Mouse (Mus musculus): ENCODE measurements around the gene Entpd6. TPM values are rescaled to one million over a fixed set of nuclear protein-coding genes. Genes with fewer than 3 reads are reported as not detected.

The Entpd6 gene
- polyA plus RNA-seq, 1 experiment from 2014 or later = 32.6 TPM

GRCm38 (mm10) chr2:150765619-150766018 lies 16.8 kb downstream of the Entpd6 start:
- Histone ChIP-seq H3K9ac (no peak overlapping the region), H3K4me1 (no peaks in the 10 kb centered on the region), H3K4me3 (no peak overlapping the region), H3K9me3 (no peaks in the 10 kb centered on the region), H3K4me2 (replicated peaks) (no peak overlapping the region), H3K36me3 (peaks cover 36% of the 10 kb centered on the region), H3K27ac (no peak overlapping the region), H3K27me3 (no peaks in the 10 kb centered on the region)
- ATAC-seq (ENCODE audit: insufficient number of reproducible peaks, insufficient read depth, low FRiP score, low TSS enrichment) = no peak
- WGBS = 46% methylated on average over 2 of the region's 2 CpGs

DNA sequence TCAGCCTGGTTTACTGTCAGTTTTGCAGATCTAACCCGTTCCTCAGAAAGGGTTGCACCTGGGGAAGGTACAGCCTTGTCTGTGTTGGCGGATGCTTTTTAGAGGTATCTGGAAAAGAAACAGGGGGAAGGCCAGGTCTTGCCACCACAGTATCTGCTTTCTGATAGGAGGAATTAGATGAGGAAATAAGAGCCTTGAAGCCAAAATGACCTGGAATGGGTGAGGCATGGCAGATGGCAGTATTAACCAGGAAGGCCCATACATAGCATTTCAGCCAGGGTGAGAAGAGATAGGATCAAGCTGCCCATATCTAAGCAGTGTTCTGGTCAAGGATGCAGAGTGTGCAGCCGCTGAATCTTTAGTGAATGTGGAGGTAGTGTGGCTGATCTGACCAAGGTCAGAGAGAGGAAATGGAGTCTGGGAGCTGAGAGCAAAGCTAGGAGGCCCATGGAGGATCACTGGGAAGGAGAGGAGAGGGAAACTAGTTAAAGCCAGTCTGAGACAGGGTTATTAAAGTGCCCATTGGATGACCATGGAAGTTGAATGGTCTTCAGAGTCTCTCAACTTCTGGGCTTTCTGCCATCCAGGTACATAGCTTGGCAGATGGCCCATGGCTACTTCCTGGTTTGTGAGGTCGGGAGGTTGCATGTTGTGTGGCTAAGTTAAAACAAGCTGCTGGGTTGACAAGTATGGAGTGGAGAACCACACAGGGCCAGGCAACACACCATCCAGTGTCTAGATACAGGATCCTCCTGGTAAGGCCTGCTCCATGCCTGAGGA lies 17.4 kb downstream of the Entpd6 start:
- Histone ChIP-seq H3K4me2 (replicated peaks) (no peak overlapping the region), H3K4me1 (peaks cover 5% of the 10 kb centered on the region; the same call in 1 of the 2 replicates), H3K4me3 (no peak overlapping the region), H3K36me3 (peaks cover 34% of the 10 kb centered on the region), H3K9me3 (no peaks in the 10 kb centered on the region), H3K27ac (no peak overlapping the region), H3K27me3 (no peaks in the 10 kb centered on the region), H3K9ac (no peak overlapping the region)
- ATAC-seq (ENCODE audit: insufficient number of reproducible peaks, insufficient read depth, low FRiP score, low TSS enrichment) = no peak
- WGBS = 87% methylated on average over 4 of the region's 4 CpGs

GRCm38 (mm10) chr2:150768678-150769077 lies 19.8 kb downstream of the Entpd6 start:
- H3K4me1 ChIP-seq = peaks cover 5% of the 10 kb centered on the region; the same call in 1 of the 2 replicates
- H3K36me3 ChIP-seq = peaks cover 24% of the 10 kb centered on the region
- no peak overlapping the region for H3K9ac ChIP-seq
- no peak overlapping the region for H3K4me2 ChIP-seq (replicated peaks)
- H3K4me3 ChIP-seq = no peak overlapping the region
- no peak for ATAC-seq (ENCODE audit: insufficient number of reproducible peaks, insufficient read depth, low FRiP score, low TSS enrichment)
- 85% methylated on average over 1 of the region's 1 CpGs for WGBS
- H3K27ac ChIP-seq = no peak overlapping the region
- H3K27me3 ChIP-seq = no peaks in the 10 kb centered on the region
- H3K9me3 ChIP-seq = no peaks in the 10 kb centered on the region

DNA sequence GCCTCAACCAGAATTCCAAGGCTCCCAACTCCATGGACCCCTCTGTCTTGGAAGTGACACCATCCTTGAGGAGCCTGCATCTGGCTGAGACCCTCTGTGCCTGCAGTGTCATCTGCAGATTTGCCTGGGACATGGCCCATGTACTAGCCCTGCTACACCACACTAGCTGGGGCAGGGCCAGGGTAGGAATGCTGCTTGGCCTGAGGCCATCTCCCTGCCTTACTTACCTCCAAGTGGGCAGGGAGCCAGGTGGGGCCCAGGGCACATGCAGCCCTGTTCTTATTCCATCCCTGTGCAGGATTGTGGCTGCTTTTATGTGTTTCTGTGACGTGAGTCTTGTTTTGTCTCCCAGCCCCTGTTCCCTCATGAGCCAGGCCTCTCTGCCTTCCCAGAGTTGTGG lies 21.9 kb downstream of the Entpd6 start:
- Histone ChIP-seq H3K9me3 (no peaks in the 10 kb centered on the region), H3K4me2 (replicated peaks) (no peak overlapping the region), H3K4me1 (peaks cover 5% of the 10 kb centered on the region; the same call in 1 of the 2 replicates), H3K4me3 (no peak overlapping the region), H3K27ac (peak overlapping the region; percentile 55), H3K36me3 (peaks cover 24% of the 10 kb centered on the region), H3K27me3 (no peaks in the 10 kb centered on the region), H3K9ac (no peak overlapping the region)
- WGBS = 52% methylated on average over 1 of the region's 1 CpGs
- peak; percentile 83 for ATAC-seq (ENCODE audit: insufficient number of reproducible peaks, insufficient read depth, low FRiP score, low TSS enrichment)

GRCm38 (mm10) chr2:150771169-150771568 lies 22.3 kb downstream of the Entpd6 start:
- no peak overlapping the region for H3K9ac ChIP-seq
- ATAC-seq (ENCODE audit: insufficient number of reproducible peaks, insufficient read depth, low FRiP score, low TSS enrichment) = no peak
- H3K9me3 ChIP-seq = no peaks in the 10 kb centered on the region
- H3K27ac ChIP-seq = peak overlapping the region; percentile 55
- H3K4me1 ChIP-seq = peaks cover 5% of the 10 kb centered on the region; the same call in 1 of the 2 replicates
- H3K36me3 ChIP-seq = peaks cover 24% of the 10 kb centered on the region
- no peak overlapping the region for H3K4me3 ChIP-seq
- 83% methylated on average over 6 of the region's 6 CpGs for WGBS
- no peak overlapping the region for H3K4me2 ChIP-seq (replicated peaks)
- no peaks in the 10 kb centered on the region for H3K27me3 ChIP-seq

- Histone ChIP-seq H3K9me3 (no peaks in the 10 kb centered on the region), H3K4me3 (no peak overlapping the region), H3K36me3 (peaks cover 20% of the 10 kb centered on the region), H3K4me2 (replicated peaks) (no peak overlapping the region), H3K27ac (no peak overlapping the region), H3K27me3 (no peaks in the 10 kb centered on the region), H3K9ac (no peak overlapping the region), H3K4me1 (peaks cover 5% of the 10 kb centered on the region; the same call in 1 of the 2 replicates)
- ATAC-seq (ENCODE audit: insufficient number of reproducible peaks, insufficient read depth, low FRiP score, low TSS enrichment) = no peak
- 88% methylated on average over 8 of the region's 8 CpGs for WGBS
Measured at GRCm38 (mm10) chr2:150771996-150772395, 23.2 kb downstream of the Entpd6 start.

DNA sequence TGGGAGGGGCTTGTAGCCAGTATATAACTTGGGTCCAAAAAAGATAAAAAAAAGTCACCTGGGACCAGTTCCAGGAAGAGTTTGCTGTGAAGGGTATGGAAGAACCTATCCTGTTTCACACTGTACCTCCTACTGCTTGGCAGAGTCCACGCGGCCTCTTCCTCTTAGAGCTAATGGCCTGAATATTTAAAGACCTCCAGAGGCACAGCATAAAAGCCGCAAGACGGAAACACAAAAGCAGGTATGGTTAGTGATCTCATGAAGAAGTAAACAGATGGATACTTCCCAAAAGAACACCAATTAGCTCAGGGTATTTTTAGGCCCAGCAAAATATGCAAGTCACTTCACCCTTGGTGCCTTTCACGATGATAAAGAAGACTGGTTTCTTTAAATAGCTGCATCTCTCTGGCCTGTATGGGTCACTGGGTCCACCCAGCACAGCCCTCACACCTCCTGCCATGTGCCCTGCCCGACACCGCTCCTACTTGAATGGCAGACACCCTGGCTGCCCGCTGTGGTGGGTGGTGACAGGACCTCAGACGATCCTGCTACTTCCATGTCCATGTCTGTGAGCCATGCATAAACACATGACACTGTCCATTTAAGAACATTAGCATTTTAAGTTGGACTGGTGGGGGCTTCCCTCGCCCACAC lies 23.8 kb downstream of the Entpd6 start:
- no peaks in the 10 kb centered on the region for H3K27me3 ChIP-seq
- H3K9me3 ChIP-seq = no peaks in the 10 kb centered on the region
- no peak overlapping the region for H3K4me3 ChIP-seq

GRCm38 (mm10) chr2:150782801-150783200 lies 34.0 kb downstream of the Entpd6 start:
- Histone ChIP-seq H3K27ac (no peak overlapping the region), H3K4me2 (replicated peaks) (no peak overlapping the region), H3K4me3 (no peak overlapping the region), H3K27me3 (no peaks in the 10 kb centered on the region), H3K9me3 (no peaks in the 10 kb centered on the region), H3K36me3 (no peaks in the 10 kb centered on the region), H3K4me1 (peaks cover 7% of the 10 kb centered on the region), H3K9ac (no peak overlapping the region)
- ATAC-seq (ENCODE audit: insufficient number of reproducible peaks, insufficient read depth, low FRiP score, low TSS enrichment) = no peak
- 88% methylated on average over 2 of the region's 2 CpGs for WGBS

More for the DNA sequence above, 23.8 kb downstream of the Entpd6 start:
- Histone ChIP-seq H3K36me3 (peaks cover 18% of the 10 kb centered on the region), H3K4me1 (peaks cover 5% of the 10 kb centered on the region; the same call in 1 of the 2 replicates), H3K4me2 (replicated peaks) (no peak overlapping the region), H3K9ac (no peak overlapping the region), H3K27ac (no peak overlapping the region)
- 85% methylated on average over 10 of the region's 10 CpGs for WGBS
- no peak for ATAC-seq (ENCODE audit: insufficient number of reproducible peaks, insufficient read depth, low FRiP score, low TSS enrichment)

- Histone ChIP-seq H3K27ac (peak within 1 kb of the TSS; percentile 66), H3K27me3 (no peaks in the 10 kb centered on the region), H3K4me1 (peaks cover 23% of the 10 kb centered on the region), H3K9ac (peak within 1 kb of the TSS; percentile 56), H3K9me3 (no peaks in the 10 kb centered on the region), H3K4me2 (replicated peaks) (peak within 1 kb of the TSS; percentile 81), H3K36me3 (no peaks in the 10 kb centered on the region), H3K4me3 (peak within 1 kb of the TSS; percentile 72)
- WGBS = 3% methylated on average over 58 of the region's 58 CpGs
- peak; percentile 96 for ATAC-seq (ENCODE audit: insufficient number of reproducible peaks, insufficient read depth, low FRiP score, low TSS enrichment)
Measured at GRCm38 (mm10) chr2:150786251-150787180, 37.7 kb downstream of the Entpd6 start, which contains the start of gene Pygb. TSS of gene Pygb (plus strand) at chr2:150786735.

- H3K4me2 ChIP-seq (replicated peaks) = peak overlapping the region; percentile 81
- peak overlapping the region; percentile 66 for H3K27ac ChIP-seq
- ATAC-seq (ENCODE audit: insufficient number of reproducible peaks, insufficient read depth, low FRiP score, low TSS enrichment) = peak; percentile 68
- peak overlapping the region; percentile 56 for H3K9ac ChIP-seq
- no peaks in the 10 kb centered on the region for H3K9me3 ChIP-seq
- peak overlapping the region; percentile 72 for H3K4me3 ChIP-seq
- peaks cover 2% of the 10 kb centered on the region for H3K36me3 ChIP-seq
- no peaks in the 10 kb centered on the region for H3K27me3 ChIP-seq
- under 1% methylated on average over 23 of the region's 23 CpGs for WGBS
- peaks cover 23% of the 10 kb centered on the region for H3K4me1 ChIP-seq
Measured at GRCm38 (mm10) chr2:150787234-150787771, 38.5 kb downstream of the Entpd6 start.
